Mouse (Mus musculus) embryo, embryonic 11 days (tissue): ENCODE data around the gene Mamstr.
A peak's percentile ranks its signal among the peaks of the same experiment; 100 is the strongest.
"Not testable (repeated sequence)": the region's sequence is repeated elsewhere in the genome, so short reads cannot be mapped to it uniquely, and the experiment has no call there.

Experiments used
- DNase-seq: peaks from one replicate; pipeline ENCODE4 v3.0.0-alpha.2; 2015

Gene Mamstr

GRCm38 (mm10) chr7:45654424-45655047, 14.8 kb downstream of the Mamstr start:
- DNase-seq = peak; percentile 51

GRCm38 (mm10) chr7:45660746-45661478, 21.1 kb downstream of the Mamstr start:
- DNase-seq = no peak

GRCm38 (mm10) chr7:45661702-45662101, 21.9 kb downstream of the Mamstr start:
- not testable (repeated sequence) for DNase-seq

- no peak for DNase-seq
These were observed 25.7 kb downstream of the Mamstr start for GRCm38 (mm10) chr7:45665303-45666138.

- DNase-seq = no peak
These were observed 26.4 kb downstream of the Mamstr start, which contains the start of gene Fut2 for GRCm38 (mm10) chr7:45666161-45666560. Fut2 (minus strand) TSS chr7:45666394.

GRCm38 (mm10) chr7:45667761-45668160, 28.0 kb downstream of the Mamstr start:
- DNase-seq = no peak

- DNase-seq = no peak
These were observed 29.1 kb downstream of the Mamstr start for GRCm38 (mm10) chr7:45668921-45669320.

- DNase-seq = no peak
These were observed 38.0 kb downstream of the Mamstr start for GRCm38 (mm10) chr7:45677627-45678295.

GRCm38 (mm10) chr7:45678513-45678912, 38.7 kb downstream of the Mamstr start:
- DNase-seq = no peak

GRCm38 (mm10) chr7:45679966-45680621, 40.3 kb downstream of the Mamstr start:
- no peak for DNase-seq

- DNase-seq = no peak
These were observed 41.4 kb downstream of the Mamstr start for GRCm38 (mm10) chr7:45681046-45681736.

GRCm38 (mm10) chr7:45682144-45683126, 42.7 kb downstream of the Mamstr start:
- peak; percentile 94 for DNase-seq

GRCm38 (mm10) chr7:45683396-45684050, 43.7 kb downstream of the Mamstr start, which contains the start of gene Ntn5:
Ntn5 (plus strand) TSS chr7:45684022.
- DNase-seq = no peak

- no peak for DNase-seq
These were observed 46.0 kb downstream of the Mamstr start for GRCm38 (mm10) chr7:45685811-45686210.

GRCm38 (mm10) chr7:45686841-45687240, 47.1 kb downstream of the Mamstr start:
- no peak for DNase-seq

GRCm38 (mm10) chr7:45689099-45689498, 49.3 kb downstream of the Mamstr start:
- no peak for DNase-seq

- DNase-seq = no peak
These were observed 50.0 kb downstream of the Mamstr start for GRCm38 (mm10) chr7:45689800-45690199.

GRCm38 (mm10) chr7:45692364-45692763, 52.6 kb downstream of the Mamstr start:
- no peak for DNase-seq

GRCm38 (mm10) chr7:45693921-45694591, 54.3 kb downstream of the Mamstr start, which contains the start of gene Sec1:
Sec1 (minus strand) TSS chr7:45694402.
- no peak for DNase-seq
